Mouse (Mus musculus): ENCODE results near the gene Snx27. TPM values are rescaled to one million over a fixed set of nuclear protein-coding genes. Genes with fewer than 3 reads are reported as not detected.
A peak's percentile ranks its signal among the peaks of the same experiment; 100 is the strongest.

The Snx27 gene
- total and polyA plus RNA-seq, 3 experiments, result 36.9 to 123 (median 45.4) TPM

DNA sequence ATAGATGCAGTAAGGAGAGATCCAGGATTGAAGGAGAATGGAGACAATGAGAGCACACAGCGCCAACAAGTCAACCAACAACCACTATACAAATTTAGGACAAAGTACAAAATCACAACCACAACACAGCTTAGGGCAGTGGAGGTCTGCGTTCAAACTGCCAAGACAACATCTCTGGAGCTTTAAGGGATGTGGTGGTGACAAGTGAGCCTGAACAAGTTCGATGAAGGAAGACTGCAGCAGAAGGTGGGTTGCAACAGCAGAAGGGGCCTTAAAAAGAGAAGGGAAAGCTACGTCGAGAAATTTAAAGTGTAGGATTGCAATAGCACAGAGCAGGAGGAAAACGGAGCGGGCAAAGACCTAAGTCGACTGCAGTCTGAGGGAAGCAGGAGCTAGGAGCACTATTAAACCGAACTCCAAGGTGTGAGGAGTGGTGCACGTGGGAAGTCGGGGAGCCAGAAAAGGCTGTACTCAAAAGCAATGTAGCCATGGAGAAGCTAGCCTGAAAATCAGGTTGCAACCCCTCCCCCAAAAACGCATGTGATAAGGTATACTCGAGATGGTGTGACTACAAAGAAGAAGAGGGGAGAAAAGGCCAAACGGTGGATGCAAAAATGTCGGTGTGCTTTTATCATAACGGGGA lies 1.3 kb downstream of the Snx27 start:
- peaks cover 6 to 10% of the 10 kb centered on the region in 2 experiments; a peak in 3 of 4 replicates for H3K4me1 ChIP-seq (ENCODE audit: control insufficient read depth in 1 of 2, insufficient read depth in 2 of 2, low read length in 2 of 2)
- H3K4me3 ChIP-seq (ENCODE audit: control insufficient read depth in 1 of 2, insufficient read depth in 1 of 2, low read depth in 2 of 2, low read length in 2 of 2), result peak overlapping the region; percentile 67 to 82
- peaks cover 0 to 23% of the 10 kb centered on the region in 2 experiments; a peak in 2 of 4 replicates for H3K36me3 ChIP-seq (ENCODE audit: control insufficient read depth in 1 of 2, insufficient read depth in 2 of 2, low read length in 2 of 2)
- peak overlapping the region; percentile 89 for H3K9ac ChIP-seq (ENCODE audit: control insufficient read depth, low read depth, low read length, poor library complexity, severe bottlenecking)
- no peaks in the 10 kb centered on the region for H3K27me3 ChIP-seq (ENCODE audit: control insufficient read depth in 1 of 2, insufficient read depth in 2 of 2, low read length in 2 of 2)
- H3K27ac ChIP-seq (ENCODE audit: control insufficient read depth, low read depth, low read length), result peak overlapping the region; percentile 29
- peak; percentile 67 for DNase-seq (ENCODE audit: low read depth, low spot score)
- H3K79me2 ChIP-seq (ENCODE audit: control insufficient read depth, insufficient read depth, low read length, poor library complexity), result peaks cover 43% of the 10 kb centered on the region
- H3K9me3 ChIP-seq (replicated peaks; ENCODE audit: insufficient read depth, low read length), result no peaks in the 10 kb centered on the region
- TF ChIP-seq MXI1 (IDR thresholded peaks at IDR 0.05; ENCODE audit: low read depth, low read length) (peak; percentile 88), TBP (IDR thresholded peaks at IDR 0.05; ENCODE audit: low read depth, low read length) (0 out of 2 replicates have a peak, but pooled peaks have one; percentile 33), NRF1 (IDR thresholded peaks at IDR 0.05; ENCODE audit: insufficient read depth, low read depth, low read length, poor library complexity, severe bottlenecking) (no peak), MYC (IDR thresholded peaks at IDR 0.05; ENCODE audit: low read depth, low read length) (peak; percentile 87), MAX (IDR thresholded peaks at IDR 0.05; ENCODE audit: low read length) (peak; percentile 90), SIN3A (IDR thresholded peaks at IDR 0.05; ENCODE audit: low read length) (peak; percentile 38), MEF2A (IDR thresholded peaks at IDR 0.05; ENCODE audit: extremely low read depth, insufficient replicate concordance, low read depth, low read length, poor library complexity, severe bottlenecking) (no peak), CHD1 (IDR thresholded peaks at IDR 0.05; ENCODE audit: low read depth, low read length) (peak; percentile 84; the same call in 1 of the 2 replicates)

DNA sequence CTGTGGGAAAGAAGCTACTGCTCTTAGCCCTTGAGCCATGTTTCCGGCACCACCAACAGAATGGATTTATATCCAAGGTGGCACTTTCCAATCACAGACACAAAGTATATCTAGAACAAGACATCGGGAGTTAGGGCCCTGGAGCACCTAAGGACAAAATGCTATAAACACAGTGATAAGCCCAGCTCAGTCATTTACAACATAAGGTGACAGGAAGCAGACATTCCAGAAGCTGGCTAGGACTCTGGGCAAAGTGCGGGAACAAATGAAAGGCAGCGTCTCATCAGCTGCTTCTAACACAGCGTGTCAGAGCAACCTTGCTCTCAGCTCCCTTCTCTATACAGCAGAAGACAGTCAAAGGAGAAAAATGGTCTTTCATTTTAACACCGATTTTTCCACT lies 8.0 kb downstream of the Snx27 start:
- Histone ChIP-seq H3K9ac (ENCODE audit: control insufficient read depth, low read depth, low read length, poor library complexity, severe bottlenecking) (no peak overlapping the region), H3K36me3 (ENCODE audit: control insufficient read depth in 1 of 2, insufficient read depth in 2 of 2, low read length in 2 of 2) (peaks cover 6 to 8% of the 10 kb centered on the region in 2 experiments), H3K4me1 (ENCODE audit: control insufficient read depth in 1 of 2, insufficient read depth in 2 of 2, low read length in 2 of 2) (peaks cover 0 to 2% of the 10 kb centered on the region in 2 experiments; a peak in 1 of 4 replicates), H3K79me2 (ENCODE audit: control insufficient read depth, insufficient read depth, low read length, poor library complexity) (peaks cover 31% of the 10 kb centered on the region), H3K9me3 (replicated peaks; ENCODE audit: insufficient read depth, low read length) (no peaks in the 10 kb centered on the region), H3K27ac (ENCODE audit: control insufficient read depth, low read depth, low read length) (no peak overlapping the region), H3K27me3 (ENCODE audit: control insufficient read depth in 1 of 2, insufficient read depth in 2 of 2, low read length in 2 of 2) (no peaks in the 10 kb centered on the region), H3K4me3 (ENCODE audit: control insufficient read depth in 1 of 2, insufficient read depth in 1 of 2, low read depth in 2 of 2, low read length in 2 of 2) (no peak overlapping the region)
- TF ChIP-seq CHD2 (IDR thresholded peaks at IDR 0.05; ENCODE audit: low read length) (no peak), GATA1 (IDR thresholded peaks at IDR 0.05; ENCODE audit: low read depth, low read length) (no peak), MAX (IDR thresholded peaks at IDR 0.05; ENCODE audit: low read length) (no peak), TCF12 (IDR thresholded peaks at IDR 0.05; ENCODE audit: low read depth, low read length) (no peak), KAT2A (conservative IDR thresholded peaks at IDR 0.05; ENCODE audit: low read depth, low read length) (no peak), UBTF (IDR thresholded peaks at IDR 0.05; ENCODE audit: borderline replicate concordance, insufficient read depth, low read depth, low read length) (no peak), USF2 (IDR thresholded peaks at IDR 0.05; ENCODE audit: borderline replicate concordance in 1 of 2, insufficient read depth in 1 of 2, low read depth in 1 of 2, low read length in 2 of 2) (no peak), CTCF (IDR thresholded peaks at IDR 0.05 in 2 of 3, conservative IDR thresholded peaks at IDR 0.05 in 1 of 3; ENCODE audit: control insufficient read depth in 1 of 3, insufficient read depth in 1 of 3, low read depth in 2 of 3, low read length in 3 of 3, poor library complexity in 1 of 3, severe bottlenecking in 1 of 3) (no peak), ZKSCAN1 (IDR thresholded peaks at IDR 0.05; ENCODE audit: low read depth, low read length) (no peak), POLR2A (IDR thresholded peaks at IDR 0.05; ENCODE audit: control insufficient read depth in 1 of 2, insufficient read depth in 1 of 2, low read depth in 1 of 2, low read length in 2 of 2, poor library complexity in 1 of 2) (no peak)
- DNase-seq (ENCODE audit: low read depth, low spot score), result no peak

Measured in MEL (cell line).